ENCODE assay signal across 11 mouse cellular contexts in the genomic region with DNA sequence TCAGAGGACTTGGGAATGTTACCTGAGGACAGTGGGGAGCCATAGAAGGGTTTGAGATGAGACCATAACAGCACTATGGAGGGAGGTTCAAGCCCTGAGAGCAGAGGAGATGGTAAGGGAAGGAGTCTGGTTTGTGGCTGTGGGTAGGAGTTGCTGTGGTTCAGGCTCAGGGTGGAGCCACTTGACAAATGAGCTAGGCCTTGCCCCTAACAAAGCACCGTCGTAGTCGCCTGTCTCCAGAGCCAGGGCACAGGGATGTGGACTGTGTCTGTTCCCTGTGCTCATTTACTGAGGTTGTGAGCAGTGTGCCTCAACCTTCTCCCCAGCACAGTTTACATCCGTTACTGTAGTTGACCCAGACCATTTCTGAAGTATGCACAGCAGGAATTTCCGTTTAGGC. TPM values are rescaled to one million over a fixed set of nuclear protein-coding genes. Genes with fewer than 3 reads are reported as not detected.
A peak's percentile ranks its signal among the peaks of the same experiment; 100 is the strongest.
DNase-seq lines count a peak whose midpoint lies in the region; ATAC-seq and TF ChIP-seq lines count a peak whose summit lies in the region.
"Had no signal": no experiment of that assay in that cellular context is flagged by ENCODE, and none has a peak within 500 bp of the region (broad histone marks: within the 10 kb centered on the region; RNA-seq: fewer than 3 reads in every experiment).

No protein-coding gene starts in this region.

- no peaks in the 10 kb centered on the region for H3K27me3 ChIP-seq in hindbrain, embryonic 11.5 days (ENCODE audit: control insufficient read depth, insufficient read depth, low read length)
- H3K27me3 ChIP-seq in hindbrain, embryonic 16.5 days (replicated peaks; ENCODE audit: control insufficient read depth, insufficient read depth, low read length): no peaks in the 10 kb centered on the region
- no peaks in the 10 kb centered on the region for H3K27me3 ChIP-seq in ES-Bruce4 (ENCODE audit: control insufficient read depth, insufficient read depth, low read length, poor library complexity, severe bottlenecking)
- no peaks in the 10 kb centered on the region for H3K27me3 ChIP-seq in heart, postnatal 0 days (ENCODE audit: control insufficient read depth, insufficient read depth, low read length)
- no peaks in the 10 kb centered on the region for H3K27me3 ChIP-seq in cerebellum, adult 2 months (ENCODE audit: control insufficient read depth, insufficient read depth, low read length)

- no peak for TF ChIP-seq POLR2A in ES-Bruce4 (IDR thresholded peaks at IDR 0.05; ENCODE audit: insufficient read depth, low read length)
- no peak for TF ChIP-seq POLR2A in cerebellum, adult 2 months (IDR thresholded peaks at IDR 0.05; ENCODE audit: borderline replicate concordance, insufficient read depth, low read length)

- H3K4me1 ChIP-seq in hindbrain, embryonic 11.5 days (replicated peaks; ENCODE audit: control insufficient read depth, insufficient read depth, low read length): peaks cover 8% of the 10 kb centered on the region
- H3K4me1 ChIP-seq in hindbrain, embryonic 16.5 days (ENCODE audit: control insufficient read depth, insufficient read depth, low read depth, low read length): peaks cover 32% of the 10 kb centered on the region
- peaks cover 11% of the 10 kb centered on the region for H3K4me1 ChIP-seq in ES-Bruce4 (ENCODE audit: control insufficient read depth, insufficient read depth, low read length)
- H3K4me1 ChIP-seq in heart, postnatal 0 days (ENCODE audit: control insufficient read depth, insufficient read depth): peaks cover 33% of the 10 kb centered on the region
- H3K4me1 ChIP-seq in cerebellum, adult 2 months (ENCODE audit: control insufficient read depth, insufficient read depth, low read length): peaks cover 27% of the 10 kb centered on the region

- H3K4me2 ChIP-seq in hindbrain, embryonic 11.5 days (replicated peaks; ENCODE audit: low read depth, low read length): no peak overlapping the region
- H3K4me2 ChIP-seq in hindbrain, embryonic 16.5 days (ENCODE audit: low read length): no peak overlapping the region
- H3K4me2 ChIP-seq in heart, postnatal 0 days (ENCODE audit: low read depth, low read length): no peak overlapping the region

- no peak for TF ChIP-seq CTCF in ES-Bruce4 (IDR thresholded peaks at IDR 0.05; ENCODE audit: low read depth, low read length)
- TF ChIP-seq CTCF in heart, postnatal 0 days (IDR thresholded peaks at IDR 0.05; ENCODE audit: low read depth): no peak
- TF ChIP-seq CTCF in cerebellum, adult 2 months (IDR thresholded peaks at IDR 0.05; ENCODE audit: borderline replicate concordance, insufficient read depth, low read depth, low read length): no peak

- no peak for ATAC-seq in hindbrain, embryonic 11.5 days (ENCODE audit: low FRiP score)
- ATAC-seq in hindbrain, embryonic 16.5 days: no peak
- ATAC-seq in heart, postnatal 0 days (ENCODE audit: insufficient read depth, low read depth): no peak
- ATAC-seq in megakaryocyte, adult 5-6 weeks (ENCODE audit: poor library complexity, severe bottlenecking): peak; percentile 28

- no peak overlapping the region for H3K4me3 ChIP-seq in hindbrain, embryonic 11.5 days (ENCODE audit: low read depth, low read length)
- H3K4me3 ChIP-seq in hindbrain, embryonic 16.5 days (ENCODE audit: low read length): no peak overlapping the region
- no peak overlapping the region for H3K4me3 ChIP-seq in ES-Bruce4 (ENCODE audit: low read depth, low read length)
- H3K4me3 ChIP-seq in heart, postnatal 0 days (ENCODE audit: low read depth, low read length): no peak overlapping the region
- no peak overlapping the region for H3K4me3 ChIP-seq in cerebellum, adult 2 months (replicated peaks; ENCODE audit: insufficient read depth, low read depth, low read length)

- H3K9ac ChIP-seq in hindbrain, embryonic 11.5 days (ENCODE audit: low read depth, low read length): peak overlapping the region; percentile 4; the same call in 1 of the 2 replicates
- no peak overlapping the region for H3K9ac ChIP-seq in hindbrain, embryonic 16.5 days (ENCODE audit: low read depth, low read length)
- H3K9ac ChIP-seq in ES-Bruce4 (ENCODE audit: low read depth, poor library complexity, severe bottlenecking): 0 out of 2 replicates have a peak overlapping the region, but pooled peaks have one; percentile 6
- H3K9ac ChIP-seq in heart, postnatal 0 days (replicated peaks; ENCODE audit: low read depth, low read length): no peak overlapping the region

- 70% methylated on average over 5 of the region's 5 CpGs for WGBS in hindbrain, embryonic 11.5 days
- WGBS in hindbrain, embryonic 16.5 days: 53% methylated on average over 5 of the region's 5 CpGs
- 53% methylated on average over 5 of the region's 5 CpGs for WGBS in heart, postnatal 0 days
- WGBS in cerebellum, adult 2 months: 63% methylated on average over 5 of the region's 5 CpGs

- no peak overlapping the region for H3K27ac ChIP-seq in hindbrain, embryonic 11.5 days (ENCODE audit: low read depth, low read length)
- no peak overlapping the region for H3K27ac ChIP-seq in hindbrain, embryonic 16.5 days (ENCODE audit: low read depth, low read length)
- peak overlapping the region; percentile 78 for H3K27ac ChIP-seq in ES-Bruce4 (ENCODE audit: insufficient read depth, low read length)
- peak overlapping the region; percentile 99 for H3K27ac ChIP-seq in heart, postnatal 0 days (ENCODE audit: low read depth)
- H3K27ac ChIP-seq in cerebellum, adult 2 months (ENCODE audit: insufficient read depth, low read length): no peak overlapping the region

- no peaks in the 10 kb centered on the region for H3K36me3 ChIP-seq in hindbrain, embryonic 11.5 days (ENCODE audit: control insufficient read depth, insufficient read depth, low read length)
- H3K36me3 ChIP-seq in hindbrain, embryonic 16.5 days (ENCODE audit: control insufficient read depth, insufficient read depth, low read length): peaks cover 22% of the 10 kb centered on the region; the same call in 1 of the 2 replicates
- H3K36me3 ChIP-seq in ES-Bruce4 (ENCODE audit: control insufficient read depth, insufficient read depth, low read length, poor library complexity, severe bottlenecking): no peaks in the 10 kb centered on the region
- H3K36me3 ChIP-seq in heart, postnatal 0 days (replicated peaks; ENCODE audit: control insufficient read depth, insufficient read depth, low read length): peaks cover 25% of the 10 kb centered on the region

- no peak for TF ChIP-seq EP300 in ES-Bruce4 (IDR thresholded peaks at IDR 0.05; ENCODE audit: insufficient read depth, low read depth, low read length)
- TF ChIP-seq EP300 in heart, postnatal 0 days (IDR thresholded peaks at IDR 0.05; ENCODE audit: low read depth): no peak

- H3K9me3 ChIP-seq in hindbrain, embryonic 11.5 days (ENCODE audit: control insufficient read depth, low read length): no peaks in the 10 kb centered on the region
- no peaks in the 10 kb centered on the region for H3K9me3 ChIP-seq in hindbrain, embryonic 16.5 days (ENCODE audit: control insufficient read depth, low read length)
- no peaks in the 10 kb centered on the region for H3K9me3 ChIP-seq in ES-Bruce4 (replicated peaks; ENCODE audit: control insufficient read depth, insufficient read depth, low read length, poor library complexity, severe bottlenecking)
- no peaks in the 10 kb centered on the region for H3K9me3 ChIP-seq in heart, postnatal 0 days (replicated peaks; ENCODE audit: control insufficient read depth, low read length)

- DNase-seq in hindbrain, embryonic 11.5 days (ENCODE audit: low spot score): no peak
- DNase-seq in heart, postnatal 0 days (ENCODE audit: low spot score): no peak
- DNase-seq in cerebellum, adult 2 months: no peak
- DNase-seq in kidney, postnatal 14 days: no peak
- no peak for DNase-seq in left cerebral cortex, postnatal 25 days (ENCODE audit: low spot score in 2 of 2)
- DNase-seq: cerebellum, adult 11-12 months had no signal

- intact Hi-C loops in left cerebral cortex, postnatal 25 days (cut with DNase I): no loop called here

RNA-seq across cellular contexts. Expression of a gene that starts 7.1 kb away (rescaled TPM):
- polyA plus RNA-seq in hindbrain, embryonic 11.5 days (2014; fragmentation: Nextera tagmentation; extraction: Ambion mirVana): 25.4 and 39.0 TPM in 2 replicates
- 31.0 and 36.4 TPM in 2 replicates for polyA plus RNA-seq in hindbrain, embryonic 16.5 days (2015; fragmentation: Nextera tagmentation; extraction: Ambion mirVana)
- polyA plus RNA-seq in ES-Bruce4 (2011; ENCODE audit: insufficient read depth, insufficient read length, low read depth, missing spikeins): 128 and 141 TPM in 2 replicates
- total RNA-seq in heart, postnatal 0 days (2014; rRNA removed; ENCODE audit: low replicate concordance): 57.2 and 63.0 TPM in 2 replicates
- polyA plus RNA-seq in heart, postnatal 0 days (2015; fragmentation: Nextera tagmentation; extraction: Ambion mirVana): 15.7 and 16.9 TPM in 2 replicates
- total RNA-seq in megakaryocyte, adult 5-6 weeks (2015): 166 and 174 TPM in 2 replicates
- total RNA-seq in megakaryocyte, adult 5-6 weeks (2017): 55.5 and 84.2 TPM in 2 replicates
- 121 and 124 TPM in 2 replicates for polyA plus RNA-seq in cerebellum, adult 2 months (2012; rRNA removed)
- 100 to 1,000 TPM; 211 to 223 TPM for total RNA-seq in left cerebral cortex, postnatal 25 days (2021)

RNA-seq across cellular contexts. Expression of a gene that starts 23.2 kb away (rescaled TPM):
- polyA plus RNA-seq in hindbrain, embryonic 11.5 days (2014; fragmentation: Nextera tagmentation; extraction: Ambion mirVana): 335 and 344 TPM in 2 replicates
- 566 and 571 TPM in 2 replicates for polyA plus RNA-seq in hindbrain, embryonic 16.5 days (2015; fragmentation: Nextera tagmentation; extraction: Ambion mirVana)
- polyA plus RNA-seq in ES-Bruce4 (2011; ENCODE audit: insufficient read depth, insufficient read length, low read depth, missing spikeins): 47.8 and 55.6 TPM in 2 replicates
- total RNA-seq in heart, postnatal 0 days (2014; rRNA removed; ENCODE audit: low replicate concordance): 83.9 and 161 TPM in 2 replicates
- 57.3 and 61.5 TPM in 2 replicates for polyA plus RNA-seq in heart, postnatal 0 days (2015; fragmentation: Nextera tagmentation; extraction: Ambion mirVana)
- total RNA-seq in megakaryocyte, adult 5-6 weeks (2015): 7.7 and 15.9 TPM in 2 replicates
- total RNA-seq in megakaryocyte, adult 5-6 weeks (2017): 7.7 and 14.6 TPM in 2 replicates
- 41.9 and 42.6 TPM in 2 replicates for polyA plus RNA-seq in cerebellum, adult 2 months (2012; rRNA removed)
- total RNA-seq in left cerebral cortex, postnatal 25 days (2021): 10 to 100 TPM; 26.7 to 28.0 TPM

RNA-seq across cellular contexts. Expression of a gene that starts 24.0 kb away (rescaled TPM):
- polyA plus RNA-seq in hindbrain, embryonic 11.5 days (2014; fragmentation: Nextera tagmentation; extraction: Ambion mirVana): 12.8 and 14.2 TPM in 2 replicates
- 3.7 and 4.3 TPM in 2 replicates for polyA plus RNA-seq in hindbrain, embryonic 16.5 days (2015; fragmentation: Nextera tagmentation; extraction: Ambion mirVana)
- 61.8 and 63.8 TPM in 2 replicates for polyA plus RNA-seq in ES-Bruce4 (2011; ENCODE audit: insufficient read depth, insufficient read length, low read depth, missing spikeins)
- 41.4 and 66.8 TPM in 2 replicates for total RNA-seq in heart, postnatal 0 days (2014; rRNA removed; ENCODE audit: low replicate concordance)
- 6.5 and 7.0 TPM in 2 replicates for polyA plus RNA-seq in heart, postnatal 0 days (2015; fragmentation: Nextera tagmentation; extraction: Ambion mirVana)
- 4.9 and 6.5 TPM in 2 replicates for total RNA-seq in megakaryocyte, adult 5-6 weeks (2015)
- total RNA-seq in megakaryocyte, adult 5-6 weeks (2017): 2.6 and 5.3 TPM in 2 replicates
- polyA plus RNA-seq in cerebellum, adult 2 months (2012; rRNA removed): 14.3 and 14.8 TPM in 2 replicates
- total RNA-seq in left cerebral cortex, postnatal 25 days (2021): 10 to 100 TPM; 65.1 to 75.6 TPM

RNA-seq across cellular contexts. Expression of a gene that starts 26.6 kb away (rescaled TPM):
- 0.86 and 1.3 TPM in 2 replicates for polyA plus RNA-seq in hindbrain, embryonic 11.5 days (2014; fragmentation: Nextera tagmentation; extraction: Ambion mirVana)
- polyA plus RNA-seq in hindbrain, embryonic 16.5 days (2015; fragmentation: Nextera tagmentation; extraction: Ambion mirVana): 4.7 and 4.8 TPM in 2 replicates
- polyA plus RNA-seq in ES-Bruce4 (2011; ENCODE audit: insufficient read depth, insufficient read length, low read depth, missing spikeins): 1.3 and 1.6 TPM in 2 replicates
- not detected in 2 replicates for total RNA-seq in heart, postnatal 0 days (2014; rRNA removed; ENCODE audit: low replicate concordance)
- not detected in 2 replicates for polyA plus RNA-seq in heart, postnatal 0 days (2015; fragmentation: Nextera tagmentation; extraction: Ambion mirVana)
- total RNA-seq in megakaryocyte, adult 5-6 weeks (2015): not detected in 2 replicates
- not detected in 2 replicates for total RNA-seq in megakaryocyte, adult 5-6 weeks (2017)
- polyA plus RNA-seq in cerebellum, adult 2 months (2012; rRNA removed): 0.16 and 0.20 TPM in 2 replicates
- not detected for total RNA-seq in left cerebral cortex, postnatal 25 days (2021)
- total RNA-seq: heart, postnatal 14 days had no signal
- polyA plus RNA-seq: urinary bladder, adult 2 months had no signal

RNA-seq across cellular contexts. Expression of a gene that starts 31.3 kb away (rescaled TPM):
- polyA plus RNA-seq in hindbrain, embryonic 11.5 days (2014; fragmentation: Nextera tagmentation; extraction: Ambion mirVana): 9.9 and 10.6 TPM in 2 replicates
- 78.7 and 85.0 TPM in 2 replicates for polyA plus RNA-seq in hindbrain, embryonic 16.5 days (2015; fragmentation: Nextera tagmentation; extraction: Ambion mirVana)
- polyA plus RNA-seq in ES-Bruce4 (2011; ENCODE audit: insufficient read depth, insufficient read length, low read depth, missing spikeins): 2.0 and 2.5 TPM in 2 replicates
- not detected in 2 replicates for total RNA-seq in heart, postnatal 0 days (2014; rRNA removed; ENCODE audit: low replicate concordance)
- not detected in 2 replicates for polyA plus RNA-seq in heart, postnatal 0 days (2015; fragmentation: Nextera tagmentation; extraction: Ambion mirVana)
- not detected in 2 replicates for total RNA-seq in megakaryocyte, adult 5-6 weeks (2015)
- total RNA-seq in megakaryocyte, adult 5-6 weeks (2017): not detected in 2 replicates
- 226 and 246 TPM in 2 replicates for polyA plus RNA-seq in cerebellum, adult 2 months (2012; rRNA removed)
- total RNA-seq in left cerebral cortex, postnatal 25 days (2021): 10 to 100 TPM; 47.8 to 55.1 TPM
- total RNA-seq: heart, postnatal 14 days had no signal

Comparison
In these comparisons a context has a peak if more than half of its experiments do, and no peak if none do; other contexts are left out.
1. H3K9ac ChIP-seq: peak in hindbrain, embryonic 11.5 days (single experiment) and ES-Bruce4 (single experiment); none in hindbrain, embryonic 16.5 days (single experiment) and heart, postnatal 0 days (single experiment).
2. H3K27ac ChIP-seq: peak in ES-Bruce4 (single experiment) and heart, postnatal 0 days (single experiment); none in hindbrain, embryonic 11.5 days (single experiment), hindbrain, embryonic 16.5 days (single experiment) and cerebellum, adult 2 months (single experiment).